Mouse (Mus musculus): Measurements from ENCODE around the gene Mthfd1. TPM values are rescaled to one million over a fixed set of nuclear protein-coding genes. Genes with fewer than 3 reads are reported as not detected.

The Mthfd1 gene
- total RNA-seq, 1 experiment: 182 TPM

DNA sequence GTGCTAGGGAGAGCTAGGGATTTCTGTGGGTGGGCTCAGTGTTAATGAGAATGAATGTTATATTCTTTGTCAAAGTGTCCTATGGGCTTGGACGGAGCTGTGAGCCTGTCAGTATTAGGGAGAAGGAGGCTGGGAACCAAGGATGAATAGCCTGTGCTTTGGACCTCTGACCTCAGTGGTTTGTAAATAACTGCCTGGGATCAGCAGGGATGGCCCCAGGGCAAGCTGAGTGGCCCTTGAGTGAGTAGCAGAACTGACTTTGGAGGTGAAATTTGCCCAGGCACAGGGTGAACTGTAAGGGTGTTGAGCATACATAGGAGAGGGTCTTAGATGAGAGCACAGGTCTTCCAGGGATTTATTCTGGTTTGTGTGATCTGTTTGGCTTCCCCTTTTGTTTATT lies 8.8 kb downstream of the Mthfd1 start:
- TF ChIP-seq MAFK (IDR thresholded peaks at IDR 0.05; ENCODE audit: insufficient read depth, low read depth, low read length) (no peak), ZNF384 (IDR thresholded peaks at IDR 0.05; ENCODE audit: low read depth, low read length) (no peak), CHD2 (IDR thresholded peaks at IDR 0.05; ENCODE audit: low read depth, low read length) (no peak), HCFC1 (IDR thresholded peaks at IDR 0.05; ENCODE audit: borderline replicate concordance, insufficient read depth, low read length) (no peak), ZC3H11A (IDR thresholded peaks at IDR 0.05; ENCODE audit: borderline replicate concordance, low read depth, low read length) (no peak)
- no peak for DNase-seq (ENCODE audit: low read depth, low spot score)
- Histone ChIP-seq H3K4me3 (ENCODE audit: insufficient read depth in 1 of 2, low read depth in 1 of 2, low read length in 2 of 2, poor library complexity in 1 of 2, severe bottlenecking in 1 of 2) (no peak overlapping the region), H3K36me3 (ENCODE audit: control insufficient read depth, insufficient read depth, low read length, poor library complexity, severe bottlenecking) (peaks cover 12% of the 10 kb centered on the region), H3K4me1 (ENCODE audit: control insufficient read depth in 2 of 2, insufficient read depth in 2 of 2, low read length in 2 of 2, poor library complexity in 1 of 2) (peaks cover 8 to 9% of the 10 kb centered on the region in 2 experiments), H3K9me3 (ENCODE audit: control insufficient read depth, insufficient read depth, low read depth, low read length) (no peaks in the 10 kb centered on the region), H3K27ac (ENCODE audit: insufficient read depth, low read depth, low read length, poor library complexity, severe bottlenecking) (no peak overlapping the region), H3K9ac (ENCODE audit: insufficient read depth, low read depth, low read length, poor library complexity, severe bottlenecking) (no peak overlapping the region)
- in situ Hi-C loops (cut with MboI; ENCODE audit: low sequenced_read_pairs in 2 of 2, unreplicated experiment in 2 of 2): no loop called here

- Histone ChIP-seq H3K9me3 (ENCODE audit: control insufficient read depth, insufficient read depth, low read depth, low read length) (no peaks in the 10 kb centered on the region), H3K4me3 (ENCODE audit: insufficient read depth in 1 of 2, low read depth in 1 of 2, low read length in 2 of 2, poor library complexity in 1 of 2, severe bottlenecking in 1 of 2) (no peak overlapping the region), H3K9ac (ENCODE audit: insufficient read depth, low read depth, low read length, poor library complexity, severe bottlenecking) (no peak overlapping the region), H3K36me3 (ENCODE audit: control insufficient read depth, insufficient read depth, low read length, poor library complexity, severe bottlenecking) (peaks cover 16% of the 10 kb centered on the region), H3K27ac (ENCODE audit: insufficient read depth, low read depth, low read length, poor library complexity, severe bottlenecking) (no peak overlapping the region), H3K4me1 (ENCODE audit: control insufficient read depth in 2 of 2, insufficient read depth in 2 of 2, low read length in 2 of 2, poor library complexity in 1 of 2) (peaks cover 8 to 9% of the 10 kb centered on the region in 2 experiments)
- TF ChIP-seq MAFK (IDR thresholded peaks at IDR 0.05; ENCODE audit: insufficient read depth, low read depth, low read length) (no peak), HCFC1 (IDR thresholded peaks at IDR 0.05; ENCODE audit: borderline replicate concordance, insufficient read depth, low read length) (no peak), ZC3H11A (IDR thresholded peaks at IDR 0.05; ENCODE audit: borderline replicate concordance, low read depth, low read length) (no peak), CHD2 (IDR thresholded peaks at IDR 0.05; ENCODE audit: low read depth, low read length) (no peak), ZNF384 (IDR thresholded peaks at IDR 0.05; ENCODE audit: low read depth, low read length) (no peak)
- DNase-seq (ENCODE audit: low read depth, low spot score): no peak
- in situ Hi-C loops (cut with MboI; ENCODE audit: low sequenced_read_pairs in 2 of 2, unreplicated experiment in 2 of 2): no loop called here
Observed at GRCm38 (mm10) chr12:76264325-76264965, 9.3 kb downstream of the Mthfd1 start.

- H3K27ac ChIP-seq (ENCODE audit: insufficient read depth, low read depth, low read length, poor library complexity, severe bottlenecking): no peak overlapping the region
- peaks cover 18% of the 10 kb centered on the region for H3K36me3 ChIP-seq (ENCODE audit: control insufficient read depth, insufficient read depth, low read length, poor library complexity, severe bottlenecking)
- H3K4me1 ChIP-seq (ENCODE audit: control insufficient read depth in 2 of 2, insufficient read depth in 2 of 2, low read length in 2 of 2, poor library complexity in 1 of 2): peaks cover 8 to 9% of the 10 kb centered on the region in 2 experiments
- no peak for TF ChIP-seq ZNF384 (IDR thresholded peaks at IDR 0.05; ENCODE audit: low read depth, low read length)
- no peaks in the 10 kb centered on the region for H3K9me3 ChIP-seq (ENCODE audit: control insufficient read depth, insufficient read depth, low read depth, low read length)
- no peak overlapping the region for H3K4me3 ChIP-seq (ENCODE audit: insufficient read depth in 1 of 2, low read depth in 1 of 2, low read length in 2 of 2, poor library complexity in 1 of 2, severe bottlenecking in 1 of 2)
- in situ Hi-C loops (cut with MboI; ENCODE audit: low sequenced_read_pairs in 2 of 2, unreplicated experiment in 2 of 2): no loop called here
- H3K9ac ChIP-seq (ENCODE audit: insufficient read depth, low read depth, low read length, poor library complexity, severe bottlenecking): no peak overlapping the region
- no peak for DNase-seq (ENCODE audit: low read depth, low spot score)
Observed at GRCm38 (mm10) chr12:76265001-76265400, 9.9 kb downstream of the Mthfd1 start.

DNA sequence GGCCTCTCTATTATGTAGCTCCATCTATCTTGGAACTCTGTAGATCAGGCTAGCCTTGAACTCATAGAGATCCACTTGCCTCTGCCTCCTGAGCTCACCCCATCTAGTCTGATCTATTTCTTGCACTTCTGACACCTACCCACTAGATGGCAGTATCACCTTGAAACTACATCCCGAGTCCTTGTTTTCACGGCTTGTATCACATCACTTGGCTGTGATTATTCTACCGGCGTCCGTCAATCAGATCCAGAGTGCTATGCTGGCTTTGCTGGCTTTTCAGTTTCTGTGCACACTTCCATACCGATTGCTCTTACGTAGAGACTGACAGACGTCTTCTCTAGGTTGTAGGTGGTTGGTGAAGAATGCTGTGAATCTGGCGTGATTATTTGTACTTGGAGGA lies 11.8 kb downstream of the Mthfd1 start:
- no peak overlapping the region for H3K4me3 ChIP-seq (ENCODE audit: insufficient read depth in 1 of 2, low read depth in 1 of 2, low read length in 2 of 2, poor library complexity in 1 of 2, severe bottlenecking in 1 of 2)
- in situ Hi-C loops (cut with MboI; ENCODE audit: low sequenced_read_pairs in 2 of 2, unreplicated experiment in 2 of 2): no loop called here
- TF ChIP-seq HCFC1 (IDR thresholded peaks at IDR 0.05; ENCODE audit: borderline replicate concordance, insufficient read depth, low read length): no peak
- TF ChIP-seq MAFK (IDR thresholded peaks at IDR 0.05; ENCODE audit: insufficient read depth, low read depth, low read length): no peak
- TF ChIP-seq ZNF384 (IDR thresholded peaks at IDR 0.05; ENCODE audit: low read depth, low read length): no peak
- TF ChIP-seq ZC3H11A (IDR thresholded peaks at IDR 0.05; ENCODE audit: borderline replicate concordance, low read depth, low read length): no peak
- no peak for TF ChIP-seq CHD2 (IDR thresholded peaks at IDR 0.05; ENCODE audit: low read depth, low read length)
- no peak overlapping the region for H3K9ac ChIP-seq (ENCODE audit: insufficient read depth, low read depth, low read length, poor library complexity, severe bottlenecking)
- no peaks in the 10 kb centered on the region for H3K9me3 ChIP-seq (ENCODE audit: control insufficient read depth, insufficient read depth, low read depth, low read length)
- DNase-seq (ENCODE audit: low read depth, low spot score): peak; percentile 71
- H3K27ac ChIP-seq (ENCODE audit: insufficient read depth, low read depth, low read length, poor library complexity, severe bottlenecking): no peak overlapping the region
- peaks cover 2 to 11% of the 10 kb centered on the region in 2 experiments; a peak in 3 of 4 replicates for H3K4me1 ChIP-seq (ENCODE audit: control insufficient read depth in 2 of 2, insufficient read depth in 2 of 2, low read length in 2 of 2, poor library complexity in 1 of 2)
- H3K36me3 ChIP-seq (ENCODE audit: control insufficient read depth, insufficient read depth, low read length, poor library complexity, severe bottlenecking): peaks cover 29% of the 10 kb centered on the region

GRCm38 (mm10) chr12:76268686-76269085 lies 13.6 kb downstream of the Mthfd1 start:
- H3K4me3 ChIP-seq (ENCODE audit: insufficient read depth in 1 of 2, low read depth in 1 of 2, low read length in 2 of 2, poor library complexity in 1 of 2, severe bottlenecking in 1 of 2): no peak overlapping the region
- H3K4me1 ChIP-seq (ENCODE audit: control insufficient read depth in 2 of 2, insufficient read depth in 2 of 2, low read length in 2 of 2, poor library complexity in 1 of 2): peaks cover 0 to 11% of the 10 kb centered on the region in 2 experiments; a peak in 2 of 4 replicates
- TF ChIP-seq CHD2 (IDR thresholded peaks at IDR 0.05; ENCODE audit: low read depth, low read length) (no peak), ZC3H11A (IDR thresholded peaks at IDR 0.05; ENCODE audit: borderline replicate concordance, low read depth, low read length) (no peak), MAFK (IDR thresholded peaks at IDR 0.05; ENCODE audit: insufficient read depth, low read depth, low read length) (no peak), ZNF384 (IDR thresholded peaks at IDR 0.05; ENCODE audit: low read depth, low read length) (no peak), HCFC1 (IDR thresholded peaks at IDR 0.05; ENCODE audit: borderline replicate concordance, insufficient read depth, low read length) (no peak)
- no peaks in the 10 kb centered on the region for H3K9me3 ChIP-seq (ENCODE audit: control insufficient read depth, insufficient read depth, low read depth, low read length)
- no peak overlapping the region for H3K9ac ChIP-seq (ENCODE audit: insufficient read depth, low read depth, low read length, poor library complexity, severe bottlenecking)
- H3K27ac ChIP-seq (ENCODE audit: insufficient read depth, low read depth, low read length, poor library complexity, severe bottlenecking): no peak overlapping the region
- in situ Hi-C loops (cut with MboI; ENCODE audit: low sequenced_read_pairs in 2 of 2, unreplicated experiment in 2 of 2): no loop called here
- DNase-seq (ENCODE audit: low read depth, low spot score): no peak
- peaks cover 41% of the 10 kb centered on the region for H3K36me3 ChIP-seq (ENCODE audit: control insufficient read depth, insufficient read depth, low read length, poor library complexity, severe bottlenecking)

All from ES-E14 (cell line).